Mouse (Mus musculus): ENCODE data around the gene Ap1s1.

The Ap1s1 gene

DNA sequence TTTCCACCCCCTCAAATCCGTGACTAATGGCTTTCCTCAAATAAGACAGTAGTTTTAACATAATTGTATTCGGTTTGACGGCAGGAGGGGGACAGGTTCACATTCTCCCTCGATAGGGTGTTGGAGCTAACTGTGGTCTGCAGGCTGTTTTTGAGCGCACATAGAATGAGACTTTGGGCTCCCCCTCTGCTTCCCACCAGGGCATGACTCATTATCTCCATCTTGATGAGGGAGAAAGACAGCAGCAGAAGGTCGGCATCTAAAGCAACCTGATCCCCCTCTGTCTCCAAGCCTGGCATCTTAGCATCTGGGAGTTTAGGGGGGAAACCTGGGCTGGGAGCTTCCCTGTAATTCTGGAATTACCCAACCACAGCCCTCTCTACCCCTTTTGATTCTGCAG is 19.5 kb upstream of the Ap1s1 start:
- DNase-seq (ENCODE audit: low read depth in 1 of 2, low spot score in 2 of 2), result no peak

- DNase-seq (ENCODE audit: low read depth in 1 of 2, low spot score in 2 of 2), result no peak
Observed at GRCm38 (mm10) chr5:137062601-137063000, 16.7 kb upstream of the Ap1s1 start.

GRCm38 (mm10) chr5:137061809-137062481 is 16.0 kb upstream of the Ap1s1 start:
- DNase-seq (ENCODE audit: low read depth in 1 of 2, low spot score in 2 of 2), result no peak

DNA sequence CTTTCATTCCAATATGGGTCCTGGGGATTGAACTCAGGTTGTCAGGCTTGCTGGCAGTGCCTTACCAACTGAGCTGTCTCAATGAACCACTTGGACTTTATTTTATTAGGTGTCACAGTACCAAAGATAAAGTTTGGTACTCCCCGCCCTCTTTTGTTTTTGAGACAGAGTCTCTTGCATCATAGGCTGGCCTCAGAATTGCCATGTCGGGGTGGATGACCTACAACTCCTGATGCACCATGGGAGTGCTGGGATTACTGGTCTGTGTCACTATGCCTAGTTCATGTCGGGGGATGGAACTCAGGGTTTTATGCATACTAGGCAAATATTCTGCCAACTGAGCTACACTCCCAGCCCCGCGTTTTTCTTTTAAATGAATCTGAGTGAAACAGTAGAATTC is 8.9 kb upstream of the Ap1s1 start:
- no peak for DNase-seq (ENCODE audit: low read depth in 1 of 2, low spot score in 2 of 2)

- no peak for DNase-seq (ENCODE audit: low read depth in 1 of 2, low spot score in 2 of 2)
Observed at GRCm38 (mm10) chr5:137054299-137054698, 8.4 kb upstream of the Ap1s1 start.

GRCm38 (mm10) chr5:137051914-137052505 is 6.1 kb upstream of the Ap1s1 start:
- DNase-seq (ENCODE audit: low read depth in 1 of 2, low spot score in 2 of 2), result no peak

DNA sequence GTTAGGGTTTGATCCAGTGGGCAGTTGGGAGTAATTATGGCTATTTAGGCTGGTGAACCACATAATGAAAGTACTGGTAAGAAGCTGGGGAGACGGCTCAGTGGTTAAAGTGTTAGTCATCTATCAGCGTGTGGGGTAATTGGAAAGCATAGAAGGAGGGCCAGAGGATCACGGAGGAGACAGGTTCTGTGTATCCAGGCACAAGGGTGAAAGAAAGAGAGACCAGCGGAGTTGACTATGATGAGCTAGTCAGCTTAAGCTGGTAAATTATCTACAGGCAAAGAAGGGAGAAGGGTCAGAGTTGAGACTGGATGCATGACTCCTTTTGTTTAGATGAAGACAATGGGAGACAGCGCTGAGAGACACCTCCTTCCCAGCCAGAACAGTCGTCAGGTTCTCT is 5.2 kb upstream of the Ap1s1 start:
- no peak for DNase-seq (ENCODE audit: low read depth in 1 of 2, low spot score in 2 of 2)

GRCm38 (mm10) chr5:137046991-137047390 is 1.1 kb upstream of the Ap1s1 start:
- no peak for DNase-seq (ENCODE audit: low read depth in 1 of 2, low spot score in 2 of 2)

GRCm38 (mm10) chr5:137046324-137046718 is 386 bp upstream of the Ap1s1 start:
- no peak for DNase-seq (ENCODE audit: low read depth in 1 of 2, low spot score in 2 of 2)

- no peak for DNase-seq (ENCODE audit: low read depth in 1 of 2, low spot score in 2 of 2)
Observed at GRCm38 (mm10) chr5:137043997-137044396, 1.9 kb downstream of the Ap1s1 start.

DNA sequence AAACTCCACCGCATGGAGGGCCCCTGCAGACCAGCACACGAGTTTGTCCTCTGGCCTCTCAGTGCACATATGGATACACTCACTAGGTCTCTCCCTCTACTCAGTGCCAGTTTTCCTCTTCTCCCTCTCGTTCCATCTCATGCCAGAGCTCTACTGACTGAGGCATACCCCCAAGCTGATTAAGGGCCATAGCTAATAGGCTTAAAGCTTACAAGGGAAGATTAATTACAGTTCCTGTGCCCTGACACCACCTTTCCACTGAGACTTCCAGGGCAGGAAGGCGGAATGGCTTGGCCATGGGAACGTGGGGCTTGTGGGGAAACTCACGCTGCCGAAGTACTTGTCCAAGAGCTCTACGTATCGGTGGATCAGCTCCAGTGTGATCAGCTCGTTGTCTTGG is 4.5 kb downstream of the Ap1s1 start:
- DNase-seq (ENCODE audit: low read depth in 1 of 2, low spot score in 2 of 2), result no peak

DNA sequence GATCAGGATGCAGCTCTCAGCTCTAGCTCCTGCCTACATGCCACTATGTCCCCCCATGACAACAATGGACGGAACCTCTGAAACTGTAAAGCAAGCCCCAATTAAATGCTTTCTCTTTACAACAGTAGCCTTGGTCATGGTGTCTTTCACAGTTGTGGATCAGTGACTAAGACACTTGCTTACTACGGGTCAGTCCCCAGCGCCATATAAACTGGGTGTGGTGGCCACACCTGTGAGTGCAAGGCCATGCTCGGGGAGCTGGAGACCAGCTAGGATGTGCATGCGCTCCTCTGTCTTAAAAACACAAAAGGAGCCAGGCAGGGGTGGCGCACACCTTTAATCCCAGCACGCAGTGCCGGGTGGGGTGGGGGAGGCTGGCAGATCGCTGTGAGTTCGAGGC is 6.5 kb downstream of the Ap1s1 start:
- DNase-seq (ENCODE audit: low read depth in 1 of 2, low spot score in 2 of 2), result no peak

DNA sequence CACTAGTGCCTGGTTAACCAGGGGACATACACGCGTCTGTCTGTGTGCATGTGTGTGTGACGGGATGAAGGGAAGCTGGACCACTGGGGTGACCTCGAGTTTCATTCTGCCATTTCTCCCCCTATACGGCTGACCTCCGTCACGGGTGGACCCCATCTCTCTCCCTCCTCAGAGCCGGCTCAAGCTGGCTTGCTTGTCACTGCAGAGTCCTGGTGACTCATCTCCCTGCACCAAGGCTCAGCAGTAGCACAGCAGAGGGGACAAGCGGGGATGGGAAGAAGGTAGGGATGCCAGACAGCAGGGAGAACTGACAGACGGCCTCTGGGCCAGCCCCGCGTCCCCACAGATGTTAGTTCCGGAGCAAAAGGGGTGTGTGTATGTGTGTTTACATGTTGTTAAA is 9.7 kb downstream of the Ap1s1 start:
- no peak for DNase-seq (ENCODE audit: low read depth in 1 of 2, low spot score in 2 of 2)

GRCm38 (mm10) chr5:137032641-137033074 is 13.3 kb downstream of the Ap1s1 start:
- peak in 1 of 2 experiments; percentile 35 for DNase-seq (ENCODE audit: low read depth in 1 of 2, low spot score in 2 of 2)

DNA sequence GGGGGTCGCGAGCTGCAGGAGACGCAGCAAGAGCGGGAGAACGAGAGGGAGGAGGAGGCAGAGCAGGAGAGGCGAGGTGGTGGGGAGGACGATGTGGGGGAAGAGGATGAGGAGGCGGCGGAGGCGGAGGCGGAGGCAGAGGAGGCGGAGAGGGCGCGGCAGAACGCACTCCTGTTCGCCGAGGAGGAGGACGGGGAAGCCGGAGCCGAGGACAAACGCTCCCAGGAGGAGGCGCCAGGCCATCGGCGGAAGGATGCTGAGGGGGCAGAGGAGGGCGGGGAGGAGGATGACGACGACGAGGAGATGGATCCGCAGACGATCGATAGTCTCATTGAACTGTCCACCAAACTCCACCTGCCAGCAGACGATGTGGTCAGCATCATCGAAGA is 13.9 kb downstream of the Ap1s1 start:
- no peak for DNase-seq (ENCODE audit: low read depth in 1 of 2, low spot score in 2 of 2)

DNA sequence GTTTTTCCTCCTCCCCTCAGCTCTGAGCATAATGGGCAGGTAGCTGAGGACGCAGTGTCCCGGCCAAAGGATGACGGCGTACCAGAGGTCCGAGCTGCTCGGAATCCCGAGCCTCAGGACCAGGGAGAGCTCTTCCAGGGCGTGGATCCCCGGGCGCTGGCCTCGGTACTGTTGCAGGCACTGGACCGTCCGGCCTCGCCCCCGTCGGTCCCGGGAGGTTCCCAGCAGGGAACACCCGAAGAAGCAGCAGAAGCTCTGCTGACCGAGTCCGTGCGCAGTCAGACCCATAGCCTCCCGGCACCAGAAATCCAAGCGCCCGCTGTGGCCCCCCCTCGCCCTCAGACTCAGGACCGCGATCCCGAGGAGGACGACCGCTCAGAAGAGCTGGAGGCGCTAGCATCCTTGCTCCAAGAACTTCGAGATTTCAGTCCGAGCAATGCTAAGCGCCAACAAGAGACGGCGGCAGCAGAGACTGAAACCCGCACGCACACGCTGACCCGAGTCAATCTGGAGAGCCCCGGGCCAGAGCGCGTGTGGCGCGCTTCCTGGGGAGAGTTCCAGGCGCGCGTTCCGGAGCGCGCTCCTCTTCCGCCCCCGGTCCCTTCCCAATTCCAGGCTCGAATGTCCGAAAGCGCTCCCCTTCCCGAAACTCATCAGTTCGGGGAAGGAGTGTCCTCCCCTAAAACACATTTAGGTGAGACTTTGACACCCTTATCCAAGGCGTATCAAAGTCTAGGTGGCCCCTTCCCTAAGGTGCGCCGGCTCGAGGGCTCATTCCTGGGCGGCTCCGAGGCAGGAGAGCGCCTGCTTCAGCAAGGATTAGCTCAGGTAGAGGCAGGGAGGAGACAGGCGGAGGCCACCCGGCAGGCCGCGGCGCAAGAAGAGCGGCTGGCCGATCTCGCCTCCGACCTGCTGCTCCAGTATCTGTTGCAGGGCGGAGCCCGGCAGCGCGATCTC is 14.6 kb downstream of the Ap1s1 start:
- no peak for DNase-seq (ENCODE audit: low read depth in 1 of 2, low spot score in 2 of 2)

GRCm38 (mm10) chr5:137030416-137030810 is 15.5 kb downstream of the Ap1s1 start:
- no peak for DNase-seq (ENCODE audit: low read depth in 1 of 2, low spot score in 2 of 2)

DNA sequence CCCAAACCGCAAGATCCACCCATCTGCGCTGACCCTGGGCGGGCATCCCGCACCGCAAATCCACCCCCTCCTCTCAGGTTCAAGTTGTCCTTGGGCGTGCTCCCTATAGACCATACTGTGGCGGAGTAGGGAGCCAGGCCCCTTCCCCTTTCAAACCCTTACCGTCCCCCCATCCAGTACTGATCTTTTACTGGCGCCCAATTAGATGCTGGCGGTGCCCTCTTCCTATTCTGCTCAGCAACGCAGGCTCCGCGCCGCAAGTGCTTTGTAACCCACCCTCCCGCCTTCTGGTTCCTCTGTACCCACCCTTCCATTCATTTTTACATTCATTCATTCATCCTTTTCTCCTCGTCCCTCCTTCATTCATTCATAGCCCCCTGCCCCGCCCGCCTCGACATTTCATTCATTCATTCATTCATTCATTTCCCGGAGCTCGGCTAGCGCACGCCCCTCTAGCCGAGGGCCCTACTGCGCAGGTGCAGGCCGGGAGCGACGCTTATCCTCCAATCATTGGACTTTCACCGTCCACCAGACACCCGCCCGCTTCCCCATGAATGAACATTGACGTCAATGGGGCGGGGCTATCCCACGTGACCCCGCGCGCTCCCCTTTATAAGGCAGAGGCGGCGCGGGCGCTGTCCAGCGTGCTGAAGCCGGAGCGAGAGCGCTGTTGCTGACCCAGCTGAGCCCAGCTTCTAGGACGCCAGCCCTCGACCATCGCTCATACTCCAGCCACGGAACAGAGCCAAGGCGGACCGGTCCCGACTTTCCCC is 16.1 kb downstream of the Ap1s1 start:
- DNase-seq (ENCODE audit: low read depth in 1 of 2, low spot score in 2 of 2), result peak; percentile 90 to 94

DNA sequence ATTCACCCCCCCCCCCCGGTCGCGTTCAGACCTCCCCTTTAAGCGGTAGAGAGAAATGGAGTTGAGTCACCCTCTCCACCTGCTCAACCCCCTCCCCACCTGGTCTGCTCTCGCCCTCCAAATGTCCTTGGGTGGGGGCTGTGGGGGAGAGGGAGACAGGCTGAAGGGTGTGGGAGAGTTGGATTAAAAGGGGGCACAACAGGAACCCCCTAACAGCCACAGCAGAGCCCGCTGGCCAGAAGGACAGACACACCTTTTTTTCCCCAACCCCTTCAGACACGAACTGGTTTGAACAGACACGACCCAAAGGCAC is 16.7 kb downstream of the Ap1s1 start:
- no peak for DNase-seq (ENCODE audit: low read depth in 1 of 2, low spot score in 2 of 2)

DNA sequence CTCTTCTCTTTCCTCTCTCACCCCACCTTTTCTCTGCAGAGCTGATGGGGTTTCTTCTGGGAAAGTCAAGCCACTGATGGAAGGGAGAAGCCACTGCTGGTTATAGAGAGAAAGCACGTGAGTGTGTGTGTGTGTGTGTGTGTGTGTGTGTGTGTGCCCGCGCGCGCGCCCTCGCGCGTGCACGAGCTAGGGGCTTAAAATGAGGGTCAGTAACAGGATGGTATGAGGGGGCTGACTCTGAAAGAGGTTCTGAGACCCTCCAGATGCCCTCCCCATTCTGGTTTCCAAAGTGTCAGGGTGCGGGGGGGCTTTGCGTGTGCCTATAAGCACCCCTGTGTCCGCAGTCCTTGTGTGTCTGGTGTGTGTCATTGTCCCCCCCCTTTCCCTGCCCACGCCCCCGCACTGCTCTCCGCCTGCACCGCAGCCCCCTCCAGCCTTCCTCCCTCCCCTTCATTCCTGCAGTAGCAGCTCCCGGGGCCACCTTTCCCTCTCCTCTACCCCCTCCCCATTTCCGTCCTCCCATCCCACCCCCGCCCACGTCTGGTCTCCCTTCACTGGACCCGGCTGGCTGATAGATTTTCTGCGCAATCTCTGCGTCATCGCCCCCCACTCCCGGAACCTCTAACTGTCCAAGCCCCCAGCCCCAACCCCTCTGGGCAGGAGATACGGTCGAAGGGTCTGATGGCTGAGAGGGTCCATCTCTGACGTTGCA is 17.2 kb downstream of the Ap1s1 start:
- DNase-seq (ENCODE audit: low read depth in 1 of 2, low spot score in 2 of 2), result no peak

- DNase-seq (ENCODE audit: low read depth in 1 of 2, low spot score in 2 of 2), result no peak
Observed at GRCm38 (mm10) chr5:137026092-137026491, 19.8 kb downstream of the Ap1s1 start, which contains the start of gene Vgf. Gene Vgf (plus strand): TSS chr5:137026392.

Data from monocyte, adult 2 months (primary cell).